Comparison of ENCODE assay signal across 39 mouse cellular contexts in the genomic region with DNA sequence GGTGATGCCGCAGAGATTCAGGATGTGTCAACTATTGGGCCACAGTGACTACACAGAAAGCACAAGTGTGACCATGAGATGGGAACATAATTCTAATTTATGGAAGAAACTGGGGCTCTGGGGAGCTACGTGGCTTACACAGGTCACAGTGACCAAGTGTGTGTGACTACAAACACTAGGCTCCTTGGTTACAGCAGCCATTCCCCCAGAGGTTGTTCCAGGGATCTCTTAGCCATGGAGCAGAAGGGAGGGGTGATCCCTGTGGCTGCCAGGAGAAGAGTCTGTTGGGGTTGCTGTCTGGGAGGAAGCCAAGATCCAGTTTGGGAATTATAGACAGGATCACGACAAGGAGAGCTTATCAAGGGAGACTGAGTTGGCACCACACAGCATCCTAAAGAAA. TPM values are rescaled to one million over a fixed set of nuclear protein-coding genes. Genes with fewer than 3 reads are reported as not detected.
"Had no signal": no experiment of that assay in that cellular context is flagged by ENCODE, and none has a peak within 500 bp of the region (broad histone marks: within the 10 kb centered on the region; RNA-seq: fewer than 3 reads in every experiment).

Gene Olfr1341, plus strand, starts transcription at position 301 of the 400 bp plus-strand sequence.

- H3K27ac ChIP-seq: limb, embryonic 10.5 days; limb, embryonic 12.5 days; limb, embryonic 13.5 days; limb, embryonic 15.5 days; liver, embryonic 12.5 days; liver, embryonic 13.5 days; liver, embryonic 14.5 days; liver, embryonic 15.5 days; lung, embryonic 15.5 days; macrophage; midbrain, embryonic 10.5 days; midbrain, embryonic 12.5 days; midbrain, embryonic 13.5 days; midbrain, embryonic 15.5 days; neural tube, embryonic 12.5 days had no signal

- H3K36me3 ChIP-seq: limb, embryonic 10.5 days; limb, embryonic 12.5 days; limb, embryonic 13.5 days; limb, embryonic 15.5 days; liver, embryonic 12.5 days; liver, embryonic 13.5 days; liver, embryonic 15.5 days; lung, embryonic 15.5 days; midbrain, embryonic 10.5 days; midbrain, embryonic 12.5 days; midbrain, embryonic 13.5 days; midbrain, embryonic 15.5 days; neural tube, embryonic 12.5 days had no signal

- H3K4me3 ChIP-seq: limb, embryonic 10.5 days; limb, embryonic 12.5 days; limb, embryonic 13.5 days; limb, embryonic 15.5 days; liver, embryonic 12.5 days; liver, embryonic 13.5 days; liver, embryonic 15.5 days; lung, embryonic 15.5 days; megakaryocyte, embryonic 14.5 days; midbrain, embryonic 10.5 days; midbrain, embryonic 12.5 days; midbrain, embryonic 13.5 days; midbrain, embryonic 15.5 days; myocyte; neural tube, embryonic 12.5 days had no signal

- DNase-seq: left cerebral cortex, postnatal 4 days; liver; liver, embryonic 13.5 days; liver, postnatal 0 days; lung, adult 18-20 months; lung, adult 2 months; lung, embryonic 14.5 days; lung, postnatal 10 days; lung, postnatal 14 days; lung, postnatal 36 days; lung, postnatal 4 days; midbrain, embryonic 14.5 days had no signal

- H3K27me3 ChIP-seq: limb, embryonic 12.5 days; limb, embryonic 13.5 days; limb, embryonic 15.5 days; liver, embryonic 12.5 days; liver, embryonic 13.5 days; liver, embryonic 15.5 days; lung, embryonic 15.5 days; midbrain, embryonic 12.5 days; midbrain, embryonic 13.5 days; neural tube, embryonic 12.5 days had no signal

- H3K9me3 ChIP-seq: limb, embryonic 10.5 days; limb, embryonic 12.5 days; limb, embryonic 13.5 days; limb, embryonic 15.5 days; liver, embryonic 12.5 days; liver, embryonic 13.5 days; liver, embryonic 15.5 days; lung, embryonic 15.5 days; megakaryocyte, embryonic 14.5 days; midbrain, embryonic 10.5 days; midbrain, embryonic 12.5 days; midbrain, embryonic 13.5 days; midbrain, embryonic 15.5 days; neural tube, embryonic 12.5 days had no signal

- H3K4me1 ChIP-seq: limb, embryonic 10.5 days; limb, embryonic 12.5 days; limb, embryonic 13.5 days; limb, embryonic 15.5 days; liver, embryonic 12.5 days; liver, embryonic 13.5 days; liver, embryonic 15.5 days; lung, embryonic 15.5 days; megakaryocyte, embryonic 14.5 days; midbrain, embryonic 10.5 days; midbrain, embryonic 12.5 days; midbrain, embryonic 13.5 days; midbrain, embryonic 15.5 days; neural tube, embryonic 12.5 days had no signal

RNA-seq across cellular contexts. Expression of gene Olfr1341, which starts in this region (rescaled TPM):
- polyA plus RNA-seq: limb, embryonic 10.5 days; limb, embryonic 11.5 days; limb, embryonic 12.5 days; limb, embryonic 13.5 days; limb, embryonic 14.5 days; limb, embryonic 15.5 days; liver, adult 2 months; liver, embryonic 11.5 days; liver, embryonic 12.5 days; liver, embryonic 13.5 days; liver, embryonic 14.5 days; liver, embryonic 15.5 days; liver, embryonic 16.5 days; liver, postnatal 0 days; lung, adult 2 months; lung, embryonic 14.5 days; lung, embryonic 15.5 days; lung, embryonic 16.5 days; lung, postnatal 0 days; macrophage; midbrain, embryonic 10.5 days; midbrain, embryonic 11.5 days; midbrain, embryonic 12.5 days; midbrain, embryonic 13.5 days; midbrain, embryonic 14.5 days; midbrain, embryonic 15.5 days; midbrain, embryonic 16.5 days; midbrain, postnatal 0 days; myocyte; neural tube, embryonic 11.5 days; neural tube, embryonic 12.5 days had no signal
